Mouse (Mus musculus) layer of hippocampus, adult 11-12 months (tissue): Measurements from ENCODE around the gene Cryba4.

Source experiments
- DNase-seq: peaks from one replicate; pipeline ENCODE4 v3.0.0; 2022; ENCODE audit warnings: low spot score

Cryba4 gene

GRCm38 (mm10) chr5:112252400-112252799, at the start of gene Cryba4:
TSS of gene Cryba4 (minus strand) at chr5:112252518.
- DNase-seq: no peak

- DNase-seq: no peak
Measured at GRCm38 (mm10) chr5:112301694-112302093, 49.4 kb upstream of the Cryba4 start.

- DNase-seq: no peak
Measured at GRCm38 (mm10) chr5:112300721-112301308, 48.5 kb upstream of the Cryba4 start.

- no peak for DNase-seq
Measured at GRCm38 (mm10) chr5:112300112-112300511, 47.8 kb upstream of the Cryba4 start.

GRCm38 (mm10) chr5:112299399-112299798, 47.1 kb upstream of the Cryba4 start:
- no peak for DNase-seq

GRCm38 (mm10) chr5:112298226-112298988, 46.1 kb upstream of the Cryba4 start:
- no peak for DNase-seq

GRCm38 (mm10) chr5:112297257-112297656, 44.9 kb upstream of the Cryba4 start:
- no peak for DNase-seq

- DNase-seq: no peak
Measured at GRCm38 (mm10) chr5:112296404-112297181, 44.3 kb upstream of the Cryba4 start.

- no peak for DNase-seq
Measured at GRCm38 (mm10) chr5:112295564-112295963, 43.2 kb upstream of the Cryba4 start.

- no peak for DNase-seq
Measured at GRCm38 (mm10) chr5:112295162-112295561, 42.8 kb upstream of the Cryba4 start.

GRCm38 (mm10) chr5:112294696-112295095, 42.4 kb upstream of the Cryba4 start:
- DNase-seq: no peak

- DNase-seq: no peak
Measured at GRCm38 (mm10) chr5:112293800-112294199, 41.5 kb upstream of the Cryba4 start.

GRCm38 (mm10) chr5:112292343-112292980, 40.1 kb upstream of the Cryba4 start:
- no peak for DNase-seq

GRCm38 (mm10) chr5:112291866-112292265, 39.5 kb upstream of the Cryba4 start:
- no peak for DNase-seq

- no peak for DNase-seq
Measured at GRCm38 (mm10) chr5:112290536-112290880, 38.2 kb upstream of the Cryba4 start.

GRCm38 (mm10) chr5:112289819-112290535, 37.7 kb upstream of the Cryba4 start:
- DNase-seq: no peak

- DNase-seq: no peak
Measured at GRCm38 (mm10) chr5:112289236-112289635, 36.9 kb upstream of the Cryba4 start.

GRCm38 (mm10) chr5:112288193-112289141, 36.1 kb upstream of the Cryba4 start:
- DNase-seq: no peak

- DNase-seq: no peak
Measured at GRCm38 (mm10) chr5:112287652-112288051, 35.3 kb upstream of the Cryba4 start.

- DNase-seq: no peak
Measured at GRCm38 (mm10) chr5:112286984-112287641, 34.8 kb upstream of the Cryba4 start.
